Mouse (Mus musculus): ENCODE results near the gene Ift43. TPM values are rescaled to one million over a fixed set of nuclear protein-coding genes. Genes with fewer than 3 reads are reported as not detected.
A peak's percentile ranks its signal among the peaks of the same experiment; 100 is the strongest.

The Ift43 gene
- polyA plus RNA-seq, 1 experiment from 2014 or later = 80.2 TPM

DNA sequence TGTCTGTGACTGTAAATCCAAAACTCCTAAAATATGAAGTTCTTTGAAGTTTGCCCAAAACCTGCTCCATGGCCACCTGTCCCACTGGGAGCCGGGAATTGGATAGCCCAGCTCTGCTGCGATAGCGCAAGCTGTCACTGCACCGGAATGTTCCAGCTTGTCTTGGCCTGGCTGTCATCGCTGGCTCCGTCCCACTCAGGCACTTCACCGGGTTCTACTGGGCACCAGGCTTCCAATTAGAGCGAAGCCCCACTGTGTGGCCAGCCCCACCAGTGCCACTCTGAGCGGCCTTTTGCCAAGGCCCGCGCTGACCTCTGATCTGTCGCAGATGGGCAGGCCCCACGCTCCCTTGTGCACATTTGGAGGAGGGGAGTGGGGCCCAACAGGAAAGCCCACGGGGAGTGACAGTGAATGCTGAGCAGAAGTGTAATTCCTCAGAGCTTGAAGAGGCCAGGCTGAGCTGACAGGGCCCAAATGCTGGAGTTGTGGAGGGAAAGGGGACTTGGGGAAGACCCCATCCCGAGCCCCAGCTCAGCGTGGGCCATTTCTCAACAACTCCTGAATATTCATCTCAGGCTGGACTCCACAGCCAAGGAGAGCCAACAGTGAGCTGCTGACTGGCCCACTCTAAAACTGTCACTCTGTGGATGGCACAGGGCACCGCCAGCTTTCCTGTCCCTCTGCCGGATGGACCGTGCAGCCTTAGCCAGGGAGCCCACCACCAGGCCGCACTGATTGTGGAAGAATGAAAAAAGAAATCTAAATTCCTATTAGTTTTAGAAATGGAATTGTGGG is 76.5 kb downstream of the Ift43 start:
- ATAC-seq = no peak
- Histone ChIP-seq H3K9ac (replicated peaks) (no peak overlapping the region), H3K27me3 (peaks cover 3% of the 10 kb centered on the region; the same call in 1 of the 2 replicates), H3K4me3 (replicated peaks) (no peak overlapping the region), H3K36me3 (peaks cover 14% of the 10 kb centered on the region), H3K9me3 (peaks cover 6% of the 10 kb centered on the region; the same call in 1 of the 2 replicates), H3K27ac (no peak overlapping the region; the same call in 1 of the 2 replicates), H3K4me1 (replicated peaks) (peaks cover 55% of the 10 kb centered on the region), H3K4me2 (replicated peaks) (no peak overlapping the region)
- 78% methylated on average over 20 of the region's 20 CpGs for WGBS

DNA sequence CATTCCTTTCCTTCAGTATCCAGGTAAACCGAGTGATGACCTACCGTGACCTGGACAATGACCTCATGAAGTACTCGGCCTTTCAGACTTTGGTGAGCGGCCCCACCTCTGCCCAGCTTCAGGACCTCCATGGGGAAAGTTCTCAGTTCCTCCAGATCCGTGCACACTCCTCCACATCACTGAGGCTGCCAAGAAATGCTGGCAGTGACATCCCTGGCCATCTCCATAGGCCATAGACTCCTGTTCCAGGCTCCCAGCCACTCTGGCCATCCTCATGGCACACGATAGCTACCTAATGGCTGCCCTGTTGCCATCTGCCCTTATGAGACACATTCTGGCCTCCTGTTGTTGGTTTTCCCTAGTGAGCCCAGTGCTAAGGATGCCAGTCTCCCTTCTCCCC is 79.1 kb downstream of the Ift43 start:
- WGBS = 97% methylated on average over 6 of the region's 6 CpGs
- Histone ChIP-seq H3K4me1 (replicated peaks) (peaks cover 60% of the 10 kb centered on the region), H3K36me3 (peaks cover 14% of the 10 kb centered on the region), H3K27ac (no peak overlapping the region), H3K4me2 (replicated peaks) (no peak overlapping the region), H3K4me3 (replicated peaks) (no peak overlapping the region), H3K9ac (replicated peaks) (no peak overlapping the region), H3K27me3 (peaks cover 6% of the 10 kb centered on the region; the same call in 1 of the 2 replicates), H3K9me3 (peaks cover 6% of the 10 kb centered on the region; the same call in 1 of the 2 replicates)
- ATAC-seq = no peak

DNA sequence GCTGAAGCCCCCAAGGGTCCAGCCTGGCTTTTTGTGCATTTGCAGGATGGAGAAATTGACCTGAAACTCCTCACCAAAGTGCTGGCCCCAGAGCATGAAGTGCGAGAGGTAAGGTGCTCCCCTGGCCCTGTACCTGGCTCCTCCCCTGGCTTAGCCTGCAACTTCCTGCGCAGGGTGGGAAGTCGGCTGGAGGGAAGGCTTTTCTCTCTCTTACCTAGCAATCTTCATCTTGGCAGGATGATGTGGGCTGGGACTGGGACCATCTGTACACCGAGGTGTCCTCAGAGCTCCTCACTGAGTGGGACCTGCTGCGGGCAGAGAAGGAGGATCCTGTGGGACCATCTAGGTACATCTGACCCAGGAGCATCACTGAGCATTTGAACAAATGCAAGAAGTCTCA is 79.6 kb downstream of the Ift43 start:
- peaks cover 14% of the 10 kb centered on the region for H3K36me3 ChIP-seq
- peaks cover 3% of the 10 kb centered on the region; the same call in 1 of the 2 replicates for H3K27me3 ChIP-seq
- no peak overlapping the region for H3K9ac ChIP-seq (replicated peaks)
- H3K4me3 ChIP-seq (replicated peaks) = no peak overlapping the region
- peaks cover 64% of the 10 kb centered on the region for H3K4me1 ChIP-seq (replicated peaks)
- H3K4me2 ChIP-seq (replicated peaks) = no peak overlapping the region
- H3K27ac ChIP-seq = no peak overlapping the region
- WGBS = 95% methylated on average over 5 of the region's 5 CpGs
- H3K9me3 ChIP-seq = peaks cover 6% of the 10 kb centered on the region; the same call in 1 of the 2 replicates
- ATAC-seq = no peak

DNA sequence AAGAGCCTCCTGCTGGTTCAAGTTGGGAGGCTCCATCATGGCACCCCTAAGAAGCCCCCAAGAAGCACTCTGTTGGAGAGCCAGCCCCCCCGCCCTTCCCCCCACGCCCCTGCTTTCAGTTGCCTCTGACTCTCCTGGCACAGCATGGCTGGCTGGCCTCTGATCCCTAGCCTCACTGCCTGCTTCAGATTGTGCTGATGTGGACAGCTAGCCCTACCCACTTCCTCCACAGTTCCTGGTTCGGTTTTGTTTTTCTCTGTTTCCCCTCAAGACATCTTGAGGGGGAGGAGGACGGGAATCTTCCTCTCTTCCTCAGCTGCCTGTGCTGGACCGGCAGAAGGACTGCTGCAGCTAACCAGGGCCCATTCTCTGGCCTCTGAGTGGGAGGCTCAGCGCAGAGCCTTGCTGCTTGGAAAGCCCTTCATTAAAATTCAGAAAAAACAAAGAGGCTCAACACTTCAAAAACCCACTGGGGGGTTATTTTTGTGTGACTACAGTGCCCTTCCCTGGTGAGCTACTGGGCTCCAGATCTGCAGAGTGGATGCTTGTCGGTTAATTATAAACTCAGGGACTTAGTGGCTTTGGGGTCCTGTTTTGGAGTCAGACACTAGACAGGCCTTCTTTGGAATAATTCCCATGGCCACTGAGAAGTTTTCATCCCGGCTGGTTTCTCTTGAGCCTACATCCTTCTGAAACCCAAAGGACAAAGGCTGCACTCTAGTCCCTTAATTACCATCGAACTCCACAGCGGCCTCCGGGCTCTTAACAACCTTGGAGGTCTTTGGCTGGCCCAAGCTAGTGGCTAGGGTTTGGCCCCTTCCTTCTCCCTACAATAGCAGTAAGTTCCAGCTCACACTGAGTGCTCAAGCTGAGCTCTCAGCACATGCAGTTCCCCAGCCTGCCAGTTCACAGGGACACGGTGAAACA is 80.8 kb downstream of the Ift43 start:
- Histone ChIP-seq H3K36me3 (peaks cover 14% of the 10 kb centered on the region), H3K4me1 (replicated peaks) (peaks cover 59% of the 10 kb centered on the region), H3K9me3 (peaks cover 6% of the 10 kb centered on the region; the same call in 1 of the 2 replicates), H3K27me3 (peaks cover 3% of the 10 kb centered on the region; the same call in 1 of the 2 replicates), H3K4me2 (replicated peaks) (no peak overlapping the region), H3K4me3 (replicated peaks) (no peak overlapping the region), H3K9ac (replicated peaks) (0 out of 2 replicates have a peak overlapping the region, but pooled peaks have one; percentile 0), H3K27ac (peak overlapping the region; percentile 78)
- ATAC-seq = peak; percentile 69
- 2% methylated on average over 12 of the region's 12 CpGs for WGBS

DNA sequence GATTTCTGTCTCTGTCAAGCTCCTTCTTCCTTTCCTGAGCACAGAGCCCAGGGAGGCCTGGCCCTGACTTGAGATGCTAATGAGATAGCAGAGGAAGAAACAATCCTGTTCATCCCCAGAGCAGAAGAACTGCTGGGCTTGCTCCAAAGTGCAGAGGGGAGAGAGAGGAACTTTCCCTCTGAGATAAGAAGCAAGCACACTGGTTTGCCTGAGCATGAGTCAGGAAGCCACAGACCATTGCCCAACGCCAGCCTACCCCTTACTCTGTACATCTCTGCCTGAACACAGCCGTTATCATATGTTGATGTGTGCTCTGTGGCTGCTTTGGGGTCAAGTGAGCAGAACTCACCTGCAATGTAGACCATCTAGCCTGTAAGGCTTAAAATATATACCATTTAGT is 83.9 kb downstream of the Ift43 start:
- Histone ChIP-seq H3K4me3 (replicated peaks) (no peak overlapping the region), H3K4me2 (replicated peaks) (no peak overlapping the region), H3K27ac (no peak overlapping the region), H3K9me3 (no peaks in the 10 kb centered on the region), H3K4me1 (replicated peaks) (peaks cover 51% of the 10 kb centered on the region), H3K36me3 (peaks cover 4% of the 10 kb centered on the region; the same call in 1 of the 2 replicates), H3K27me3 (peaks cover 4% of the 10 kb centered on the region; the same call in 1 of the 2 replicates), H3K9ac (replicated peaks) (no peak overlapping the region)
- ATAC-seq = no peak
- 59% methylated on average over 2 of the region's 2 CpGs for WGBS

DNA sequence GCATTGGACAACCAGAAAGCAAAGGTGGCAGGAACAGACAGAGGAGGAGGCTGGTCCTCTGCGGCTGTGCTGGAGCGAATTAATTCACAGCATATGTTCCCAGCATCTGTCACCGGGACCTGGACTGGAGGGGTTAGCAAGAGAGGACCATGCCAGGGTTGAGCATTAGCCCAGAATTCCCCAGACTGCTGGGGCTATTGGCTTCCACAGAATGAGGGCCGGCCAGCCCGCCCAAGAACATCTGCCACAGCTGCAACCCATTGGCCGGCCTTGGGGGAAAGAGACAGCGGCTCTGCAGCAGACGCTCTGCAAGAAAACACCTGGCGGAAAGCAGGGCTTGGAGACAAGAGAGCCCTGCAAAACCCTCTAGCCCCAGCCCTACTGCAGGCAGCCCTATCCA is 84.7 kb downstream of the Ift43 start:
- WGBS = 45% methylated on average over 9 of the region's 9 CpGs
- Histone ChIP-seq H3K36me3 (no peaks in the 10 kb centered on the region), H3K27me3 (0 out of 2 replicates have a peak, but pooled peaks cover 6% of the 10 kb centered on the region), H3K4me1 (replicated peaks) (peaks cover 48% of the 10 kb centered on the region), H3K4me2 (replicated peaks) (no peak overlapping the region), H3K4me3 (replicated peaks) (no peak overlapping the region), H3K9me3 (no peaks in the 10 kb centered on the region), H3K9ac (replicated peaks) (no peak overlapping the region), H3K27ac (peak overlapping the region; percentile 22; the same call in 1 of the 2 replicates)
- 0 out of 2 replicates have a peak, but pooled peaks have one; percentile 20 for ATAC-seq

DNA sequence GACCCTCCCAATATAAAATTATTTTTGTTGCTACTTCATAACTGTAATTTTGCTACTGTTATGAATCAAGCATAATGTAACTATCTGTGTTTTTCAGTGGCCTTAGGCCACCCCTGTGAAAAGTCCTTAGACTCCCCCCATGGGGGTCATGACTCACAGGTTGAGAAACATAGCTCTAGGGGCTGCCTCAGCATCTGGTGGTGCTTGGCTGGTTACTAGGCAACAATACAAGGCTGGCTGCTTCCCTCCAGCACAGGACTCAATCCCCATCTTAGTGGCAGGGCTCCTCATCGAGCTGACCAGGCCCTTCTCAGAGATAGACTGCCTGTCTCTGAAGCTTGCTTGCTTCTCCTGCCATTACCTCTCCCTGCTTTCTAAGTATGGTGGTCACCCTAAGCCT is 86.4 kb downstream of the Ift43 start:
- H3K4me1 ChIP-seq (replicated peaks) = peaks cover 46% of the 10 kb centered on the region
- H3K36me3 ChIP-seq = no peaks in the 10 kb centered on the region
- H3K27ac ChIP-seq = no peak overlapping the region
- 0 out of 2 replicates have a peak, but pooled peaks cover 6% of the 10 kb centered on the region for H3K27me3 ChIP-seq
- H3K9ac ChIP-seq (replicated peaks) = no peak overlapping the region
- 9% methylated on average over 1 of the region's 1 CpGs for WGBS
- no peaks in the 10 kb centered on the region for H3K9me3 ChIP-seq
- no peak overlapping the region for H3K4me3 ChIP-seq (replicated peaks)
- H3K4me2 ChIP-seq (replicated peaks) = no peak overlapping the region
- ATAC-seq = no peak

- WGBS = 74% methylated on average over 5 of the region's 5 CpGs
- peaks cover 46% of the 10 kb centered on the region for H3K4me1 ChIP-seq (replicated peaks)
- H3K4me3 ChIP-seq (replicated peaks) = no peak overlapping the region
- no peaks in the 10 kb centered on the region for H3K9me3 ChIP-seq
- 0 out of 2 replicates have a peak, but pooled peaks cover 6% of the 10 kb centered on the region for H3K27me3 ChIP-seq
- H3K36me3 ChIP-seq = no peaks in the 10 kb centered on the region
- ATAC-seq = no peak
- no peak overlapping the region for H3K27ac ChIP-seq
- no peak overlapping the region for H3K9ac ChIP-seq (replicated peaks)
- no peak overlapping the region for H3K4me2 ChIP-seq (replicated peaks)
Observed at GRCm38 (mm10) chr12:86169195-86169594, 86.9 kb downstream of the Ift43 start.

- H3K4me1 ChIP-seq (replicated peaks) = peaks cover 55% of the 10 kb centered on the region
- 51% methylated on average over 6 of the region's 6 CpGs for WGBS
- H3K4me2 ChIP-seq (replicated peaks) = no peak overlapping the region
- no peaks in the 10 kb centered on the region for H3K9me3 ChIP-seq
- peak overlapping the region; percentile 40 for H3K27ac ChIP-seq
- ATAC-seq = no peak
- no peak overlapping the region for H3K9ac ChIP-seq (replicated peaks)
- no peaks in the 10 kb centered on the region for H3K36me3 ChIP-seq
- peaks cover 9% of the 10 kb centered on the region; the same call in 1 of the 2 replicates for H3K27me3 ChIP-seq
- H3K4me3 ChIP-seq (replicated peaks) = no peak overlapping the region
Observed at GRCm38 (mm10) chr12:86173314-86173713, 91.0 kb downstream of the Ift43 start.

GRCm38 (mm10) chr12:86174369-86174768 is 92.0 kb downstream of the Ift43 start:
- Histone ChIP-seq H3K4me2 (replicated peaks) (no peak overlapping the region), H3K4me1 (replicated peaks) (peaks cover 49% of the 10 kb centered on the region), H3K9ac (replicated peaks) (no peak overlapping the region), H3K27me3 (peaks cover 9% of the 10 kb centered on the region; the same call in 1 of the 2 replicates), H3K27ac (peak overlapping the region; percentile 40; the same call in 1 of the 2 replicates), H3K36me3 (no peaks in the 10 kb centered on the region), H3K4me3 (replicated peaks) (no peak overlapping the region), H3K9me3 (no peaks in the 10 kb centered on the region)
- no peak for ATAC-seq
- WGBS = 78% methylated on average over 12 of the region's 12 CpGs

- ATAC-seq = 0 out of 2 replicates have a peak, but pooled peaks have one; percentile 32
- H3K4me3 ChIP-seq (replicated peaks) = no peak overlapping the region
- H3K27ac ChIP-seq = peak overlapping the region; percentile 58; the same call in 1 of the 2 replicates
- H3K9ac ChIP-seq (replicated peaks) = no peak overlapping the region
- no peaks in the 10 kb centered on the region for H3K9me3 ChIP-seq
- no peaks in the 10 kb centered on the region for H3K36me3 ChIP-seq
- peaks cover 9% of the 10 kb centered on the region; the same call in 1 of the 2 replicates for H3K27me3 ChIP-seq
- WGBS = 14% methylated on average over 12 of the region's 12 CpGs
- peaks cover 51% of the 10 kb centered on the region for H3K4me1 ChIP-seq (replicated peaks)
- H3K4me2 ChIP-seq (replicated peaks) = no peak overlapping the region
Observed at GRCm38 (mm10) chr12:86175476-86175942, 93.2 kb downstream of the Ift43 start.
